Mouse (Mus musculus) spleen, adult 2 months (tissue): ENCODE measurements at regions not wholly inside any gene's neighbourhood (a gene's known extent, or its start where the extent isn't known, plus 50 kb on each side); places are given as distances from the start of the nearest gene placed in this dataset.

Source experiments
- CTCF ChIP-seq: fragments of 200-500 bp; IDR thresholded peaks from 2 replicates; pipeline ENCODE4 v1.5.1; 2011; ENCODE audit warnings: mild to moderate bottlenecking, inconsistent platforms; ENCODE audit not compliant: insufficient read depth, insufficient read length, insufficient replicate concordance; ENCODE audit errors: extremely low read depth
- POLR2A ChIP-seq: fragments of 200-500 bp; IDR thresholded peaks from 2 replicates; pipeline ENCODE4 v1.6.1; 2011; ENCODE audit warnings: low read depth, low read length, inconsistent platforms

DNA sequence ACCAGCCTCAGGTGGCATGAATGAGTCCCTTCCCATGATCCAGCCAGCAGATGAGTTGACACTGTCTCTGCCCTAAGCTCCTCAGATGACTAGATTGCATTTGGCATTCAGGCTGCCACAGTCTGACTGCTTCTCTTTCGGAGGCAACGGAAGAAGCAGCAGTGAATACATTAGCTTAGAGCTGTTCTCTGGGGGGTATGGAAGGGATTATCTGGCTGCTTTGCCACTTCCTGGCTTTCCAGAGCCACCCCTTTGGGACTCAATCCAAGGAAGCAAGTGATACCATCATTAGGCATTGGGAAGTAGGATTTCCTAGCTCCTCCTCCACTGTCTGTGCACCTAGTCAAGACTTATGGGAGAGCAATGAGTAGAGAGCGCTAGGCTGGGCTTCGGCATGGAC lies 421.5 kb downstream of the Rps24 start:
- TF ChIP-seq CTCF (no peak), POLR2A (no peak)
